Mouse (Mus musculus) megakaryocyte-erythroid progenitor cell, adult 5 weeks (primary cell): ENCODE results near the gene Brpf3. TPM values are rescaled to one million over a fixed set of nuclear protein-coding genes. Genes with fewer than 3 reads are reported as not detected.

Experiments
- polyA plus RNA-seq: library from polyadenylated mRNA; stranded (reverse); fragments of >175 nt; gene quantifications from 2 replicates; pipeline ENCODE4 v1.2.3, GENCODE M21; 2012

Brpf3 gene
- 44.8 and 52.3 TPM in 2 replicates for polyA plus RNA-seq

DNA sequence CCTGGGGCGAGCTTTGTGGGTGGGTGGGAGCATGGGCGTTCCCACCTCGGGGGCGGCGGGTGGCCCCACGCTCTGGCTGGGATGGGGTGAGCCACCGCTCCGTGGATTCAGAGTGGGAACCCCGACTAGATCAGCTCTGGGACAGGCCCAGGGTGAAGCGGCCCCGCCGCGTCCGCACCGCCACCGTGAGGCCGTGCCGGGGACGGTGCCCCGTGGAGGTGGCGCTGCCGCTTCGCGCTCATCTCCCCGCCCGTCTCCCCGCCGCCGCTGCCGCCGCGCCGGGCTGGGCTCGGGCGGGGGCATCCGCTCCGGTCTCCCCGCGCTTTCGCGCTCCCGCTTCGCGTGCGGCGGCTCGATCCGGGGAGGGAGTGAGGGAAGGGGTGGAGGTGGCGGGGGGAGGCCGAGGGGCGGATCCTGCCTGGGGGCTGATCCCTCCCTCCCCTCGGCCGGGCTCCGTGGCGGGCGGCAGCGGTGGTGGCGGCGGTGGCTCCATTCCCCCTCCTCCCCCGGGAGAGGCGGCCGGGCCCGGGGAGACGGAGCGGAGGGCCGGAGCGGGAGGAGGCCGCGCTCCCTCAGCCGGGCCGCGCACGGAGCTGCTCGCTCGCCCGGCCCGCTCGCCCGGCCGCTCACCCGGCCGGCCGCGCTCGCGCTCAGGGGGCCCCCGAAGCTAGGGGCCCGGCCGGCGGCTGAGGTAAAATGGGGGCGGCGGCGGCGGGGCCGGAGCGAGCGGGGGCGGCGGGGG, at the start of gene Brpf3:
Brpf3 (plus strand) TSS at position 420 of the 742 bp plus-strand sequence.

DNA sequence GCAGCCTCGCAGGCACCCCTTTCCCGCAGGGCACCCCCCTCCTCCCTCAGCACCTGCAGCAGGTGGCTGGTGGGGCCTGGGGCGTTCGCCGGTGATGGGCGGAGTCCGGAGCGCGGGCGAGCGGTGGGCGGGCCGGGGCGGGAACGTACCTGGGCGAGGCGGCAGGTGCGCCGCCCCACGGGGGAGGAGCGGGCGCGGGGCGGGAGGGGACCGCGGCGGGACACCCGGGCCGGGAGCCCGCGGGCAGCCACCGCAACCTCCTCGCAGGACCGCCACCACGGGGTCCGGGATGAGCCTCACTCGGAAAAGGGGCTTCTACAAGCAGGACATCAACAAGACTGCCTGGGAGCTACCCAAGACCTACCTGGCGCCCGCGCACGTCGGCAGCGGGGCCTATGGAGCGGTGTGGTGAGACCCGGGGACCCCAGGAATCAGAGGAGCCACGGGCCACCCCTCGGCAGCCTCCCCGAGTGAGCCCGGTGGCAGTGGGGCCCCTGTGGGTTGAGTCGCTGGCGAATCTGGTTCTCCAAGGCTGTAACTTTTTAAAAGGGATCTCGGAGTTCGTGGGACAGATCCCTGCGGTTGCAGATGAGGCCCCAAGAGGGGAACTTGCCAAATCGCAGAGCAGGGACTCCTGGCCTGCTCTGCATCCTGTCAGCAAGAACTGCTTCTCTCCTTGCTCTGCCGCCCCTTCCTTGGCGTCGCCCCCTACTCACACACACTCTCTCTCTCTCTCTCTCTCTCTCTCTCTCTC, 31.6 kb upstream of the Brpf3 start, which contains the start of gene Mapk13:
Mapk13 (plus strand) TSS at position 177 of the 754 bp plus-strand sequence.

DNA sequence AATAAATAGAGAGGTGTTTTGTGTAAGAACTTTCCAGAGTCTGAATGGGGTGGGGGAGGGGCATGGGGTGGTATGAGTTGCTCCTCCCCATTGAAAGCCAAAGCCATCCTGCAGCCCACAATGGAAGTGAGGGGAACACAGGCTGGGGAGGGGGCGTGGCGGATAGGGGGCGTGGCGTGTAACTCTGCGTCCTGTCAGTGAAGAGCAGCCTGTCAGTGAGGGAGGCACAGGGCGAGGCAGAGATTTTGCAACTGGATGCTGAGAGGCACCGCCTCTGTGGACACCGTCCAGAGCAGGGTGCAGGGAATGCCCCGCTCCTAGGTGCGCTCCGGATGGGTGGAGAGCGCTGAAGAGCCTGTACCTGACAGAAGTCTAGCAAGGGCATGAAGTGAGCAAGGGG, 57.3 kb downstream of the Brpf3 start, which contains the start of gene Pnpla1:
Pnpla1 (plus strand) TSS at position 207 of the 400 bp plus-strand sequence.

Other genes starting within 250 kb of the Brpf3 start
- not detected in 2 replicates for gene Clps, start 240.3 kb upstream of the Brpf3 start, polyA plus RNA-seq
- not detected in 2 replicates for gene Lhfpl5, start 225.4 kb upstream of the Brpf3 start, polyA plus RNA-seq
- gene Srpk1, start 178.4 kb upstream of the Brpf3 start, polyA plus RNA-seq = 107 and 136 TPM in 2 replicates
- gene Slc26a8, start 110.9 kb upstream of the Brpf3 start, polyA plus RNA-seq = 0.68 and 1.2 TPM in 2 replicates
- gene Mapk14, start 109.8 kb upstream of the Brpf3 start, polyA plus RNA-seq = 81.6 and 100 TPM in 2 replicates
- gene AC170998.1, start 75.0 kb upstream of the Brpf3 start, polyA plus RNA-seq = 0.28 TPM in 1 of 2 replicates, not detected in the other
- gene Mapk13, start 31.8 kb upstream of the Brpf3 start, polyA plus RNA-seq = 3.4 and 3.7 TPM in 2 replicates
- 0.14 and 0.30 TPM in 2 replicates for gene Pnpla1, start 57.3 kb downstream of the Brpf3 start, polyA plus RNA-seq
- gene 4930539E08Rik, start 114.2 kb downstream of the Brpf3 start, polyA plus RNA-seq = 0.82 and 1.5 TPM in 2 replicates
- 0.37 and 1.4 TPM in 2 replicates for gene Pxt1, start 142.8 kb downstream of the Brpf3 start, polyA plus RNA-seq
- gene Kctd20, start 150.9 kb downstream of the Brpf3 start, polyA plus RNA-seq = 157 and 232 TPM in 2 replicates
- 95.7 and 104 TPM in 2 replicates for gene Stk38, start 206.9 kb downstream of the Brpf3 start, polyA plus RNA-seq
- gene Srsf3, start 231.5 kb downstream of the Brpf3 start, polyA plus RNA-seq = 124 and 163 TPM in 2 replicates